Mouse (Mus musculus): ENCODE results near the gene Cers3. TPM values are rescaled to one million over a fixed set of nuclear protein-coding genes. Genes with fewer than 3 reads are reported as not detected.

Gene Cers3
- under 1 TPM; 0.30 to 0.49 TPM for total RNA-seq (2021)

DNA sequence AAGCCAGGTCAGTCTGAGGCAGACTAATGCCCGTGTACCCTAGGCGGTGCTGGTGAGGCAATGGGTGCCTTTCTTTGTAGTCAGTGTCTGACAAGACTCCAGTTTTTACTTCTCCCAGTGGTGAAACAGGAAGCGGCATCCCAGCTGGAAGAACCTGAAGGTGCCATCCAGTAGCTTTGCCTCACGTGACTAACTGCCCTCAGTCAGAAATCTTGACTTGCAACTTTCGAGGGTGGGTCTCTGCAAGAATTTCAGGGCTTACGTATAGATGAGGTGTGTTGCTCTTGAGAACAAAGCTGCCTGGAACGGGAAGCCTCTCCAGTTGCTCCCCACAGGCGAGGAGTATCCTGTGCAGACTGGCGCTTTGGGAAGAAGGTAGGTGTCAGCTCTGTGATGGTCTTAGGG, at the start of gene Cers3:
Gene Cers3 (plus strand): TSS at position 128 of the 405 bp plus-strand sequence.
- DNase-seq (ENCODE audit: extremely low spot score in 1 of 2, low spot score in 1 of 2) = no peak

- DNase-seq (ENCODE audit: extremely low spot score in 1 of 2, low spot score in 1 of 2) = no peak
These were observed 48.8 kb upstream of the Cers3 start for GRCm38 (mm10) chr7:66694467-66694866.

DNA sequence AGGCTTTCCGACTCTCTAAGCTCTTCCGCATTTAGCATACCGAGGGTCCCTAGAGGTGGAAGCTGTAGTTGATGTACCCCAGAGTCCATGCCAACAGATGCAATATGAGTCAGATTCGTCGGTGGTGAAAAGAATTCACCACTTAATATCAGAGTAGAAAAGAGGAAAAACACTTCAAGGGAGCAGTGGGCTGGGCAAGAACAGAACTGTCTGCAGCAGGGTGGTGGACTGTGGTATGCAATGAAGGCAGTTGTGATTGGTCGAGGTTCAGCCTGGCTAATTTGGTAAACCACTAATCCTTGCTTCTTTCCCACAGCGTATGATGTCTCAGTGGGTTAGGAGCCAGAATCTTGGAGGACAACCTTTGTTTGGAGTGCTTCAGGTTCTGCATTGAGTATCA, 40.6 kb upstream of the Cers3 start:
- no peak for DNase-seq (ENCODE audit: extremely low spot score in 1 of 2, low spot score in 1 of 2)

- no peak for DNase-seq (ENCODE audit: extremely low spot score in 1 of 2, low spot score in 1 of 2)
These were observed 38.7 kb upstream of the Cers3 start for GRCm38 (mm10) chr7:66704631-66705030.

- DNase-seq (ENCODE audit: extremely low spot score in 1 of 2, low spot score in 1 of 2) = no peak
These were observed 32.1 kb upstream of the Cers3 start for GRCm38 (mm10) chr7:66711166-66711565.

DNA sequence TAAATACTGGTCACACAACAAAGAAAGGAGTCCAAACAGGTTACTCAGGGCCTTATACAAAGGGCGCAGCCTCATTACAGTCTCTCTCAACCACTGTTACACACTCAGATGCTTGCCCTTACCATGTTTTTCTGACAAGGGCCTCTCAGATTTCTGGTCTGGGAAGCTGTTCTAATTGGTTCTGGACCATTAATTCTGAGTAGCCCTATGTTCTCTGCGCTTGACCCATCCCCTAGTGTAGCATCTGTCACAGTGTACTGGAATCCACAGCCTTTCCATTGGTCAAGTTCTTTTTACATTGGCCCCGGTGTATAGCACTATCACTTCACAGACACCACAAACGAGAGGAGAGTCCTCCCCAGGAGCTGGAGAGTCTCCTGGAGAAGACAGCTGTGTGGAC, 18.8 kb upstream of the Cers3 start:
- DNase-seq (ENCODE audit: extremely low spot score in 1 of 2, low spot score in 1 of 2) = no peak

GRCm38 (mm10) chr7:66724954-66725353, 18.4 kb upstream of the Cers3 start:
- no peak for DNase-seq (ENCODE audit: extremely low spot score in 1 of 2, low spot score in 1 of 2)

DNA sequence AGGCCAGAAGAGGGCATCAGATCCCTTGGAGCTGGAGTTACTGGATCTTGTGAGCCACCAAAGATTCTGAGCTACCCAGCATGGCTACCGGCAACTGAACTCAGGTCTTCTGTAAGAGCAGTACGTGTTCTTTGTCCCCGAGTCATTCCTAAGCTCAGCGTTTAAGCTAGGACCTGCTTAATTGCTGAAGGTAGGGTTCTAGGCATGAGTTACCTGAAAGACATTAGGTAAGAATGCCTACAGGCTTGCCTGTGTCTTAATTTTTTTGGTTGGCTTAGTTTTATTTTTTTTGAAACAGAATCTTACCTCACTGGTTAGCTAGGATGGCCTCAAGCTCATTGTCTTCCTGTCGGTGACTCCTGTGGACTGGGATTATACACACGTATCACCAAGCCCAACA, 15.2 kb upstream of the Cers3 start:
- DNase-seq (ENCODE audit: extremely low spot score in 1 of 2, low spot score in 1 of 2) = no peak

GRCm38 (mm10) chr7:66729232-66729631, 14.1 kb upstream of the Cers3 start:
- DNase-seq (ENCODE audit: extremely low spot score in 1 of 2, low spot score in 1 of 2) = no peak

- DNase-seq (ENCODE audit: extremely low spot score in 1 of 2, low spot score in 1 of 2) = no peak
These were observed 9.9 kb upstream of the Cers3 start for GRCm38 (mm10) chr7:66733431-66733830.

GRCm38 (mm10) chr7:66733882-66734281, 9.4 kb upstream of the Cers3 start:
- DNase-seq (ENCODE audit: extremely low spot score in 1 of 2, low spot score in 1 of 2) = no peak

GRCm38 (mm10) chr7:66734466-66734865, 8.8 kb upstream of the Cers3 start:
- no peak for DNase-seq (ENCODE audit: extremely low spot score in 1 of 2, low spot score in 1 of 2)

DNA sequence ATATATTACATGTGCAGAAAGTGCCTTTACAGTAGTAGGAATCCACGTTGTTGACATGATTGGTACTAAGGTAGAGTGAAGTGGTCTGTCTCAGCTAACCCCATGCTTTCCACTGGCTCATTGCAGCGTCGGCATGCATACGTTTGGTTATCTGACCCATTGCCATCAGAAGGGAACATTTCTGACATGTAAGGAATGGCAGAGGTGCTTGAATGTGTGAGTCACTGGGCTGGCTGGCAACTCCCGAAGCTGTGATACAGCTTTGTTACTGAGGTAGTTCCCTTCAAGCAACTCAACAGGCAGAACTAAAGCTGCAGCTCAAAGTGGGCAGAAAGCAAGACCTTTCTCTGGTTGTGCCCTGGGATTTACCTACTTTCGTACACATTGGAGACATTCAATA, 8.3 kb upstream of the Cers3 start:
- no peak for DNase-seq (ENCODE audit: extremely low spot score in 1 of 2, low spot score in 1 of 2)

- no peak for DNase-seq (ENCODE audit: extremely low spot score in 1 of 2, low spot score in 1 of 2)
These were observed 5.9 kb upstream of the Cers3 start for GRCm38 (mm10) chr7:66737418-66737817.

GRCm38 (mm10) chr7:66741008-66741407, 2.3 kb upstream of the Cers3 start:
- no peak for DNase-seq (ENCODE audit: extremely low spot score in 1 of 2, low spot score in 1 of 2)

DNA sequence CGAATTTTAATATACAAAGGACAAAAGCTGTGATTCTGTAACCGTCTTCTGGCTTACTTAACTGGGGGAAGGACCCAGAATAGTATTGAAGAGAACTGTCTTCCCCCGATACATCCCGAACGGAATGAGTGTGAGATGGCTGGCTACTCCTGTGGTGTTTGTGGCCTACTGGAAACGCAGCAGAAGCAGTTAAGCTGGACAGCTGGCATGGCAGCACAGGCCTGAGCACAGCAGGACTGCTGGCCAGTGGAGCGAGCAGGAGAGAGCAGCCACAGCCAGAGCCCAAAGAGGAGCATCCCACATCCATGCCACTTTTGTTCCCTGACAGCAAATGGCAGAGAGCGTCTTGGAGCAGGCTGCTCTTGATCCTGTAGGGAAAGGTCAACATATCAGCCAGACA, 1.9 kb upstream of the Cers3 start:
- no peak for DNase-seq (ENCODE audit: extremely low spot score in 1 of 2, low spot score in 1 of 2)

GRCm38 (mm10) chr7:66746972-66747371, 3.7 kb downstream of the Cers3 start:
- no peak for DNase-seq (ENCODE audit: extremely low spot score in 1 of 2, low spot score in 1 of 2)

- DNase-seq (ENCODE audit: extremely low spot score in 1 of 2, low spot score in 1 of 2) = no peak
These were observed 6.7 kb downstream of the Cers3 start for GRCm38 (mm10) chr7:66749998-66750397.

- DNase-seq (ENCODE audit: extremely low spot score in 1 of 2, low spot score in 1 of 2) = no peak
These were observed 10.5 kb downstream of the Cers3 start for GRCm38 (mm10) chr7:66753816-66754215.

GRCm38 (mm10) chr7:66755611-66756010, 12.3 kb downstream of the Cers3 start:
- no peak for DNase-seq (ENCODE audit: extremely low spot score in 1 of 2, low spot score in 1 of 2)

DNA sequence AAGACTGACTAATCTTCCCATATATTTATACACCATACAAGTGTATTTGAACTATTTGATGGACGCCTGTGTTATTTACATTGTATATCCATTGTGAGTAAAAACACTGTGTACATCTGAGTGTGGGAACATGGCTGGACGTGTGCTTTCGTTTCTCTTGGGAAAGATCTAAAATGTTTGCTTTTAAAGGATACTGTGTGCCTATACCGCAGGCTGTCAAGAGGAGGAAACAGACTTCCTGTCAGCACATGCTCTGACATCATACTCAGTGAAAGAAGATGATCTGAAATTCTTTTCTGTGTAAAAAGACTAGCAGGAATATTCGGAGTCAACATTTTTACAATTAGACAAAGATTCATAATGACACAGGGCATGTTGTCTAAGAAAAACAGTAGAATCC, 26.6 kb downstream of the Cers3 start:
- no peak for DNase-seq (ENCODE audit: extremely low spot score in 1 of 2, low spot score in 1 of 2)

DNA sequence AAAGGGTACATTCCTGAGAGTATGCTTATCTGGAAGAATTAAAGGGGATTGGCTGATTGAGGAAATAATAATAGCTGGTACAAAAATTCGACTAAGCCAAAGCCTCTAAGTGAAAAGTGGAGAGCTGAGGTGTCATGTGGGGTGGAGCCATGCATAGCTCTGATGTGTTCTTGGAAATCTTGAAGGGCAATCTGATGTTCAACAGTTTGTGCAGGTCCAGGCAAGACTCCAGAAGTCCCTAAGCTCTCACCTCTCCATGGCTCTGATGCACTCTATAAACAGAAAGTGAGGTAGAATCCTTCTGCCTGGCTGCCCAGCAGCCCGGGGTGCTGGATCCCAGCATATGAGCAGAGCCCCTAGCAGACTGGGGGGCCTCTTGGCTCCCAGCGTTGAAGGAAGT, 27.4 kb downstream of the Cers3 start:
- no peak for DNase-seq (ENCODE audit: extremely low spot score in 1 of 2, low spot score in 1 of 2)

- no peak for DNase-seq (ENCODE audit: extremely low spot score in 1 of 2, low spot score in 1 of 2)
These were observed 27.9 kb downstream of the Cers3 start for GRCm38 (mm10) chr7:66771252-66771651.
